Mouse (Mus musculus): ENCODE data around the gene Yars2.
"Not testable (repeated sequence)": the region's sequence is repeated elsewhere in the genome, so short reads cannot be mapped to it uniquely, and the experiment has no call there.

Yars2 gene

DNA sequence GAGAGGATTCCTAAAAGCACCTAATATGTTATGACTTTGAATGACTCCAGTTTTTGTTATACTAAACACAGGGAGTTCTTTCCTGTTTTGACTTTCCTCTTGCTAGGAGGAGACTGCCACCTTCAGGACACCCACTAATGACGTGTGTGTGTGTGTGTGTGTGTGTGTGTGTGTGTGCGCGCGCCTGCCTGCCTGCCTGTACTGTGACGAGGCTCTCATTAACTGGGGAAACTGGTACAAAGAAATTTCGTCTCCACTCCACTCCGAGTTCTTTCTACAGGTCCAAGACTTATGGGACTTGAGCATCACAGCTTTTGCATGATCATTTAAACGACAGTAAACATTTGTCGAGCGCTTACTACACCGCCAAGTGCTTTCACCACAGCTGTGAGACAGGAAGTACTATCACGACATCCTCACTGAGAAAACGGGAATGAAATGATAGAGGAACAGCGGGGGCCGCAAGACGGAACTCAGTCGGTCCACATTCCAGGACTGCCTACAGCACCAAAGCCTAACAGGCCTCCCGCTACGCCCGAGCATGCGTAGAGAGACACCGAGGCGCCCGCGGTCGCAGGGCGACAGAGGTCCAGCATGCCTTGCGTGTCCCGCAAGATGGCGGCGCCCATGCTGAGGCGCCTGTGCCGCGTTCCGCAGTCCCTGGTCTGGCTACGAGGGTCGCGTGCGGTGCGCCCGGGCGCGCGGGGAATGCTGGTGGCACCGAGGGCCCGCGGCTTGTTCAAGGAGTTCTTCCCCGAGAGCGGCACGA, at the start of gene Yars2:
Yars2 (plus strand) TSS at position 597 of the 769 bp plus-strand sequence.
- peak; percentile 85 to 86 for DNase-seq

DNA sequence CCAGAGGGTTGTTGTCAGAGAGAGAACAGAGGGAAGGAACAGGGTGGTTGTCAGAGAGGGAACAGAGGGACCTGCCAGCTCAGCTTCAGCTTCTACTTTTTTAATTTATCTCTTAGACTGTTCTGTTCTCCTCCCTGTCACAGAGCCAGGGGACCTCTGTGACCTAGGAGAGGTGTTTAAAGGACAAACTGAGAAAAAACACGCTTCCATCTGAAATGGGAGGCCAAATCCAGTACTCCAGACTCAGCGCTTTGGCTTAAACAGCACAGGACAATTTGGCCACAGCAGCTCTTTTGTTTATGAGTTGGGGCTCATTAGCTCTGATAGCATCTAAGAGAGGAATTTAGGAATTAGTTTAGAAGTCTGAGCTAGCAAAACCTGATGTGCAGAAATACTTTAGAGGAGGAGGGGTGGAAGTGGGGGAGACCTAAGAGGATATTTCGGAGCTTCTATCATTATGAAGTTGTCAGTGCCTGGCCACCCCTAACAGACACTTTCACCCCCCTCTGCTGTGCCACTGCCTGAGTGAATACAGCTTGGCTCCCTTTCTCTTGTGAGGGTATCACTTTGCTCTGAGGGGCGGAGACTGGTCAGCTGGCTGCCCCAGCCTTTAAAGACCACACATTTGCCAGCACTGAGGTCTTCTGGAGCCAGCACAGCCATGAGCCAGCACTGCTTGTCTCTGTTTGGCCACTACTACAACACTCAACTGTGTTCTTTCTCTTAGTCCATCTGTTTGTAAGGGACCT, 49.3 kb upstream of the Yars2 start:
- no peak for DNase-seq

DNA sequence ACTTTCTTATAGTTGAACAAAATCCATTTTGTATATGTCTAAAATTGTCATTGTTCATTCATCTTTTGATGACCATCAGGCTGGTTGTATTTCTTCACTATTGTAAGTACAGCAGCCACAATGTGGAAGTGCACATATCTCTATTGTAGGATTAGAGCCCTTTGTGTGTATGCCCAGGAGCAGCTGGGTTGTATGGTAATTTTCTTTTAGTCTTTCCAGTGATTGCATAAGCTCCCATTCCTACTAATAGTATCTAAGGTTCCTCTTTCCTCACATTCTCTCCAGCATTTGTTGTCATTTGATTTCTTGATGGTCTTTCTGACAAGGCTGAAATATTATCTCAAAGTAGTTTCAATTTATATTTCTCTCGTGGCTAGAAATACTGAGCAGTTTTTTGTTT, 47.5 kb upstream of the Yars2 start:
- DNase-seq: no peak

DNA sequence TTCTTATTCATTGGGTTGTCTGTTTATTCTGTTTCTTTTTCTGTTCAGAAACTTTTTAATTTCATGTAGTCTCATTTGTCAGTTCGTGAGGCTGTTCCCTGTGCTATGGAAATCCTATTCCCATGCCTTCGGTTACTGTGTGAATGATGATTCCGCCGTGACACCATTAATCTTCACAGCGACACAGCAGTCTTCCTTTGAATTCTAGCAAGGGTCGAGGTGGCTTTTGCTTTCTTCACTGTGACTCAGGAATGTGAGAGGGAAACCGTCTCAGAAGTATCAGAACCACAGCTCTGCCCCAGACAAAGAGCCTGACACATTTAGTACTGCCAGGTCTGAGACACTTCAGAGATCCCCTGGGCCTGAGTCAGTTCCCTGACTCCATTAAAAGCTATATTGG, 46.9 kb upstream of the Yars2 start:
- no peak for DNase-seq

DNA sequence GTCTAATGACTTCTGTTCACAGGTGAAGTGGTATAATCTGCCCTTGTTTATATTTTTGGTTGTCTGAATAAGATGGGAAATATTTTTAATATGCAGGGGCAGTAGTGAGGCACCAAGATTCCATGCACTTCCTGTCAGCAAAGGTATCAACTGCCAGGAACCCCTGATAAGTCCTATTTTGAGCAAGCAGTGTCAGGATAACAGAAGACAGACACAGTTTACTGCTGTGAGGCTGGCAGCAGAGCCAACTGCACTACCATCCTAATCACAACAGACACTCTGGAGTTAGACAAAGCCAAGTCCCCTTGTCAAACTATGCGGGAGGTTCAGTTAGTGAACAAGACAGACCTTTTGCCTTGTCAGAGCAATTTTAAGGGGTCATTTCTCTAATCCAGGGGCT, 46.1 kb upstream of the Yars2 start:
- DNase-seq: no peak

DNA sequence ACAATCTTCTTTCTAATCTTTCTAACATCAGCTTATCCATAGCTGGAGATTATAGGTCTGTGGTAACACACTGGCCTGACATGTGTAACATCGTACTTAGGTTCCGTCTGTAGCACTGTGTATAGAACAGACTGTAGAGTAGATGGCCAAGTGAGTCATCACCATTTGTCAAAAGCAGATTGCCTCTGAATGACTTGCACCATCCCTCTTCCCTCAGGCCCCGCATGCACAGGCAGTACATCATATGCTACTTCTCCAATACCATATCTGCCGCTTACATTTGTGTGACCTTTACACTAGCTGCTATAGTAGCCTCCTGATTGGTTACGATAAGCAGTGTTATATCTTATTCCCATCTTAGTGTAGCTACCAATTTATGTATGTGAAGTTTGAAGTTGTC, 41.9 kb upstream of the Yars2 start:
- DNase-seq: no peak

DNA sequence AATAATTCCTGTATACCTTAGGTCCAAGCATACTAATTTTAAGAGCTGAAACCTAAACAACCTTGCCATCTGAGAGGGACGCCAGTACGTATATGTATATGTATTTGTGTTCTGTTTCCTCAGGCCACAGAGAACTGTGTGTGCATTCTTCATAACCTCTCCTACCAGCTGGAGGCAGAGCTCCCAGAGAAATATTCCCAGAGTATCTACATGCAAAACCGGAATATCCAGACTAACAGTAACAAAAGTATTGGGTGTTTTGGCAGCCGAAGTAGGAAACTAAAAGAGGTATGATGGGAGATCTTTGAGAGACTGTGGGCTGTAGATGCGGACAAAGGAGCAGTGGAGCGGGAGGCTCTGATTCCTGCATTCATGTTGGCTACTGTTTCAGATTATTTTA, 41.3 kb upstream of the Yars2 start:
- DNase-seq: no peak

DNA sequence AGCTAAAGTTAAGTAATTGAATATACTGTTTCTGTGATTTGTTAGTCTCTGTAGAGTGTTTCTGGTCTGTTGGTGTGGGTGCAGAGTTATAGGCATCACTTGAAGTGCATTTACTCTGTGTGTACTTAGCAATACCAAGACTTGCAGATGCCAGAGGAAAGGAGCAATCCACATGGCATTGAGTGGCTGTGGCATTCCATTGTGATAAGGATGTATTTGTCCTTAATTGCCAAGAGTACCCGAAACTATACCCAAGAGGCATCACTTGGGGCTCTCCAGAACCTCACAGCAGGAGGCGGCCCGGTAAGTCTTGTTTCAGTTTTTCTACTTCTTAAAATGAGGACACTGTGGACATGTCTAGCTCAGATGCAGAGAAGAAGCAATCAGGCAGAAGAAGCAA, 40.3 kb upstream of the Yars2 start:
- DNase-seq: no peak

DNA sequence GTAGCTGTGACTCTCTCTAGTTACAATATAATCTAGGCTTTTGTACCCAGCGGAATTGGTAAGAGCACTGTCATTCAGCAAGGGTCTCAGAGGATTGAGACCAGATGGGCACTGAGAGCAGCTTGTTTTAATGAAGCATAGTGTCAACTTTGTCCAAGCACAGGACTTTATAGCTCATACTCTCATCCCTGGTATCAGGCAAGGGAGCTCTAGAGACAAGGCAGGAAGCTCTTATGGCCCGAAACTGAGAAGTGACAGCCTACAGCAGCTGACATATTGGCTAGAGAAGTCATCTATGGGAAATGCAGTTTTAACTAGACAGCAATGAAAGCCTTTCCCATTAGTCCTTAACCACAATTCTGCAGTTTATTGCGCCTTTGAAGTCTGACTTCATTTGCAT, 29.8 kb upstream of the Yars2 start:
- no peak for DNase-seq

DNA sequence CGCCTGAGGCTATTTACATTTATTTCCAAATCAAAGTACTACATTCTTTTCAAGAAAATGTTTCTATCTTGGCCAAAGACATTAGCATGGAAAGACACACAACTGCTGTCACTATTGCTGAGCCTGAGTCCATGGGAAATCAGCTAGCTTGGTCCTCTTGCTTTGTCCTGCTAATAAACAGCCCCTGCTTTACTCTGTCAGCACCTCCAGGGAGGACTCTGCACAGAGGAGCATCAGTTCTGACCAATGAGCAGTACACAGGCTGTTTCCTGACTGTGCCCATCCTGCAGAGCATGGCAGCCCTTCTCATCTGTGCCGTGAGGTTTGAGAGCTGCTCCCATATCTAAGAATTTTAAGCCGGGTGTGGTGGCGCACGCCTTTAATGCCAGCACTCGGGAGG, 29.0 kb upstream of the Yars2 start:
- DNase-seq: no peak

DNA sequence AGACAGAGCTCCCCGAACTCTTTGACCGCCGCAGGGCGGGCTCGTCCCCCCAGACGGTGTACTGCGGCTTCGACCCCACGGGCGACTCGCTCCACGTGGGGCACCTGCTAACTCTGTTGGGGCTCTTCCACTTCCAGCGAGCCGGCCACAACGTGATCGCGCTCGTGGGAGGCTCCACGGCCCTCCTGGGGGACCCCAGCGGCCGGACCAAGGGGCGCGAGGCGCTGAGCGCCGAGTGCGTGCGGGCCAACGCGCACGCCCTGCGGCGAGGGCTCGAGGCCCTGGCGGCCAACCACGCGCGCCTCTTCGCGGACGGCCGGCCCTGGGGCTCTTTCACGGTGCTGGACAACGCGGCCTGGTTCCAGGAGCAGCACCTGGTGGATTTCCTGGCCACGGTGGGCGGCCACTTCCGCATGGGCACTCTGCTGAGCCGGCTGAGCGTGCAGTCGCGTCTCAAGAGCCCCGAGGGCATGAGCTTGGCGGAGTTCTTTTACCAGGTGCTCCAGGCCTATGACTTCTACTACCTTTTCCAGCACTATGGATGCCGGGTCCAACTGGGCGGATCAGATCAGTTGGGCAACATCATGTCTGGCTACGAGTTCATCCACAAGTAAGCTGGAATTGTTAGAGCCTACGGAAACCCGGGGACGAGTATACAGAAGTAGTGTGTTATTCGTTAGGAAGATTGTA, 518 bp downstream of the Yars2 start:
- DNase-seq: peak; percentile 58 to 60

DNA sequence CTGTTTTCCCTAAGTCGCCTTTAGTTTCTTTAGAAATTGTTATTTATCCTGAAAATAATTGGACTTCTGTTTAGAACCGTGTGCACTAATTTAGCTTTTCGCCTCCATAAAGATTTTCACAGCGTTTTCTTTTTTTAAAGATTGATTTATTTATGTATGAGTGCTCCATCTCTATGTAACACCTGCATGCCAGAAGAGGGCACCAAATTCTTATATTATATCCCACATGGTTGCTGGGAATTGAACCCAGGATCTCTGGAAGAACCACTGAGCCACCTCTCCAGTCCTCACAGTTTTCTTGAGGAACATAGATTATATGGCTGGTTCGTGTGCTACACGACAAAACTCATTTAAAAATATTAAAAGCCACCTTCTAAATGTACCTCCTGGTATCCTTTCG, 1.1 kb downstream of the Yars2 start:
- peak in 1 of 2 experiments; percentile 5 for DNase-seq

DNA sequence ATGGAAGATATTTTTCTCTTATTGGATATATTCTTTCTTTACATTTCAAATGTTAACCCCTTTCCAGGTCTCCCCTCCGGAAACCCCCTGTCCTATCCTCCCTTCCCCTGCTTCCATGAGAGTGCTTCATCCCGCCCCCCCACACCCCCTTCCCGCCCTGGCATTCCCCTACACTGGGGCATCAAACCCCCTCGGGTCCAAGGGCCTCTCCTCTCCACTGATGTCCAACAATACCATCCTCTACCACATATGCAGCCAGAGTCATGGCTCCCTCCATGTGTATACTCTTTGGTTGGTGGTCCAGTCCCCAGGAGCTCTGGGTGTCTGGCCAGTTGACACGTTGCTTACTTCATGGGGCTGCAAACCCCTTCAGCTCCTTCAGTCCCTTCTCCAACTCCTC, 8.6 kb downstream of the Yars2 start:
- DNase-seq: no peak

DNA sequence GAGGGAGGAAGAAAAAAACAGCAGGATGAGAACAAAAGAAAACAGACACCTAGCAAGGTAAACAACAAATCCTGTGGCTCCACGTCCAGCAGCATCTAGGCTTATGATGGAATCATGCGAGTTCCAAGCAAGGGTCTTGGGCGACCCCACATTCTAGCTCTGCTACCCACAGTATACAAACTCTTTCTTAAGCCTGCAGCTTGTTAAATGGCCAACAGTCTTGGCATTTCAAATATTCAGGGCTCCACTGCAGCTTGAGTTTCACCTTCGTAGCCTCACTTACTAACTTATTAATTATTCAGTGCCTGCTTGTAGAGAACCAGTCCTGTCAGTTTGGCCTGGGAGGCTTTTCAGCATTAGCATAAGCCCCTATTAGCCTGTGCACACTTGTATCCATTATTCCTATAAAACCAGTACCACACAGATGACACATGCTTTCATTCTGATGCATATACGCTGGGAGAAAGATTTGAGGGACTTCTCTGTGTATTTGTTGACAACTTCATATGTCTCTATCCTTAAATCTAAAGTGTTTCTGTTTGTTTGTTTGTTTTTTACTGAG, 23.1 kb downstream of the Yars2 start:
- no peak for DNase-seq

DNA sequence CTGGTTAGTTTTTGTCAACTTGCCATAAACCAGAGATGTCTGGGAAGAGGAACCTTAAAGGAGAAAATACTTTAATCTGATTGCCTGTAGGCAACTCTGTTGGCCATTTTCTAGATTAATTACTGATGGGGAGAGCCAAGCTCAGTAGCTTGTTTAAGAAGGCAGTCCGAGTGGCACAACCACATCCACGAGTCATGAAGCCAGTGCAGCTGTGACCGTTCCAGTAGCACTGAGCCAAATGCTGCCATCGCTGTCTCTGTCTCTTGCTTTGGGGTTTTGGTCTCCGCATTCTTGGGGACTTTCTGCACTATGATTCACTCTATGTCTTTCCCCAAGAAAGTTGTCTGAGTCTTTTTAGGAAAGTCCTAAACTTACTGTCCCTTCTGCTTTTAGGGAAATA, 43.7 kb downstream of the Yars2 start:
- no peak for DNase-seq

DNA sequence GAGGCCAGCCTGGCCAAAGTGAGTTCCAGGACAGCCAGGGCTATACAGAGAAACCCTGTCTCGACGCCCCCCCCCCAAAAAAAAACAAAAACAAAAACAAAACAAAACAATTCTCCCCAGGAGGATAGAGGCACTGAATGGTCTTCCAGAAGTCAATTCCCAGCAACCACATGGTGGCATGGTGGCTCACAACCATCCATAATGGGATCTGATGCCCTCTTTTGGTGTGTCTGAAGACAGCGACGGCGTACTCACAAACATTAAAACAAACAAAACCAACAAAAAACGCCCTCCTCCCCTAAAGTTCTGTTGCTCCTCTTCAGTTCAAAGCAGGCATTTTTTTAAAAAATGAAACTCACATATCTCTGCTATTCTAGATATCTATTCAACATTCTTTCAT, 55.1 kb downstream of the Yars2 start:
- DNase-seq: peak; percentile 5 to 8

DNA sequence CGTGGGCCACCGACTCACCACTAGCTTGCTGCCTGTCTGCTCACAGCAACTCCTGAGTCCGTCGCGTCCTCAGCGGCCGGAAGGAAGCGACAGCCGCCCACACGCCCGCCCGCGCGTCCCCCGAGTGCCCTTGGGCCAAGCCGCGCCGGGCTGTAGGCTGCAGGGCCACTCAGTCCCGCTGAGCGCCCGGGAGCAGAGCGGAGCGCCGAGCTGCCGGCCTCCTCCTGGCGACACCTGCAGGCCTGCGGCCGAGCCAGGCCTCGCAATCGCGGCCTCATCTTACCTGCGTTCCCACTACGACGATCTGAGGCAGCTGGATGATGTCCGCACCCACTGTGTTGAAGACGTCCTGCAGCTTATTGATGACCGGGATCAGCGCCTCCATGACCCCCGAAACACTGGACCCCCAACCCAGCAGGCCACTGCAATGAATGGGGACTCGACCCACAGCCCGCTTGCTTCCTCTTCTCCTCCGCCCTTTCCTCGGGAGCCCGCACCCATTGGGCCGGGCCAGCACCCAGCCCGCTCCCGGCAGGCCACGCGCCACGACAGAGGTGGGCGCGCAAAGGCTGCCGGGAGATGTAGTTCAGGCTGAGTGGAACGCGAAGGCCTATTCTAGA, 55.8 kb downstream of the Yars2 start, which contains the start of gene Dnm1l:
Dnm1l (minus strand) TSS at position 479 of the 620 bp plus-strand sequence.
- DNase-seq: peak; percentile 94

DNA sequence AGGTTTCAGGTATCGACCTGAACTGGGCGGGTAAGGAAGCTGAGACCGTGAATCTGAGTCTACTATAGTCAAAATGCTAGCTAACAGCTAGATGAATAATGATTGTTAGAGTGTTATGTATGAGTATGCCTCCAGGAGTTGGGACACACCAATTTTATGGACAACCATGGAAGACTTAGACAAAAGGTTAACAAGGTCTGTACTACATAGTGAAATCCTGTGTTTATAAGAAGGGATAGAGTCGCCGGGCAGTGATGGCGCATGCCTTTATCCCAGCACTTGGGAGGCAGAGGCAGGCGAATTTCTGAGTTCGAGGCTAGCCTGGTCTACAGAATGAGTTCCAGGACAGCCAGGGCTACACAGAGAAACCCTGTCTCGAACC, 56.3 kb downstream of the Yars2 start:
- DNase-seq: not testable (repeated sequence)
